Mouse (Mus musculus) cerebellum, adult (tissue): ENCODE measurements around the gene Kdelr1.

Source experiments
- ATAC-seq: cut with Nextera tagmentation; 2 replicates; pipeline ENCODE4 v1.9.2; 2017; ENCODE audit warnings: mild to moderate bottlenecking, moderate library complexity, mixed read lengths; ENCODE audit not compliant: insufficient number of reproducible peaks, low FRiP score, low TSS enrichment

Kdelr1 gene

DNA sequence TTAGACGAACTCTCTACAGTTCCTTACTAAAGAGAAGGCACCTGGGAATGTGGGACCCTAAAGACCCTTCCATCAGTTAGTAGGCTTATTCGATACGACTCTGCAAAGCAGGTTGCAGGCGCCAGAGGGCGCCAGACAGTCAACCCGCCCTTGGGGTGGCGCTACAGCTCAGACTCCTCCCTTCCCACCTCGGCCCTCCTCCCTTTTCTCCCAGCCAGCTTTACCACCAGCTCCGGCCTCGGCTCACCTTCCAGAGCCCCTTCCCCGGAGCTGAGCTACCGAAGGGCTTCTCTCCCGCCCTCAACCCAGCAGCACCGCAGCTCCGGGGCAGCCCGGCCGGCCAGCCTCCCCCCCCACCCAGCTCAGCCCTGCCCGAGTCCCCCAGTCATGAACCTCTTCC is at the start of gene Kdelr1:
Kdelr1 (plus strand) TSS at position 149 of the 400 bp plus-strand sequence.
- ATAC-seq, result peak; percentile 67; the same call in 1 of the 2 replicates

- ATAC-seq, result no peak
These were observed 48.0 kb upstream of the Kdelr1 start, which contains the start of gene Kcnj14 for GRCm38 (mm10) chr7:45824598-45824997. Gene Kcnj14 (minus strand): TSS chr7:45824782.

GRCm38 (mm10) chr7:45826631-45827030 is 45.9 kb upstream of the Kdelr1 start:
- ATAC-seq, result no peak

DNA sequence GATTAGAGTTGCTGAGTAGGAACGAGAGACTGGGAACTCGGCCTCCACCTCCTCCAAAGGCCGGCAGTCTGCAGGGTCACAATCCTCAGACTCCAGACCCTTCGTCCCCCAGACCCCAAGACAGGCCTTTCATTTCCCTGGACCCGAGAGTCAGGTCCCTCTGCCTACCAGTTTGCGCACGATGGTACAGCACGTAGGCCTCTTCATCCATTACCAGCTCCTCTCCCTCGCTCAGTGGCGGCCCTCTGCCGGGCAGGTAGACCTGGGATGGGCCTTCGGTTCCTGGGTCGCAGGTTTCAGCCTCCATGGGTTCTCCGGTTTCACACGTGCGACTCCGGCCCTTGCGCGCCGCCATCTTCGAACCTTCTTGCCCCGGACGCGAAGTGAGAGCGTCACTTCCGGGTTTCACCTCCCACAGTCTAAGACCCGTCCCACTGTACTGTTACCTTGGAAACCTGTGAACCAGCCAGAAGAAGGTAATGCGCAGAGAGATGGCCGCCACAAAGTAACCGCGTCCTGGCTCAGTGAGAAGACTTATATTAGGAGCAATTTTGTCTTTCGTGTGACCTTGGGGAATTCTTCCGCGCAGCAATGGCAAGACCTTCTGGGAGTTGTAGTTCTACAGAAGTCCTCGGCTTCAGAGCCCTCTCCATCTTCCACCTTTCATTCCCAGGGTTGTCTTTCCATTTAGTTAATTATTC is 42.0 kb upstream of the Kdelr1 start, which contains the start of gene Grwd1:
Grwd1 (minus strand) TSS at position 518 of the 701 bp plus-strand sequence.
- peak; percentile 72; the same call in 1 of the 2 replicates for ATAC-seq

GRCm38 (mm10) chr7:45831128-45831525 is 41.4 kb upstream of the Kdelr1 start:
- ATAC-seq, result no peak

DNA sequence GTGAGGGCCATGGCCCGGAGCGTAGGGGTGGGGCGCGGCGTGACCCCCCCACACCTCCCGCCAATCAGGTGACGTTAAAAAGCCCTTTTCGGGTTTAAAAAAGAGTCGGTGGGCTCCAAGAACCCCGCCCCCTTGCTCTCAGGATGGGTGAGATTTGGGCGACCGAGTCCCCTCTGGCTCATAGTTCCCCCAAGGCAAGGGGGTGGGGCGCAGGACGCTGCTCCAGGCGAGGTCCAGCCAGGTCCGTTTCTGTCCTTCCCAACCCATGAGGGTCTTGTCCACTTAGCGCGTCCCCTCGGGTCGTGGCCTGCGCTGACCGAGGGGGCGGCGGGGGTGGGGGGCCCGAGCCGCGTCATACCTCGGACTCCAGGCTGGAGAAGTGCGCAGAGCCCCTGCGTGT is 40.1 kb upstream of the Kdelr1 start:
- ATAC-seq, result no peak

DNA sequence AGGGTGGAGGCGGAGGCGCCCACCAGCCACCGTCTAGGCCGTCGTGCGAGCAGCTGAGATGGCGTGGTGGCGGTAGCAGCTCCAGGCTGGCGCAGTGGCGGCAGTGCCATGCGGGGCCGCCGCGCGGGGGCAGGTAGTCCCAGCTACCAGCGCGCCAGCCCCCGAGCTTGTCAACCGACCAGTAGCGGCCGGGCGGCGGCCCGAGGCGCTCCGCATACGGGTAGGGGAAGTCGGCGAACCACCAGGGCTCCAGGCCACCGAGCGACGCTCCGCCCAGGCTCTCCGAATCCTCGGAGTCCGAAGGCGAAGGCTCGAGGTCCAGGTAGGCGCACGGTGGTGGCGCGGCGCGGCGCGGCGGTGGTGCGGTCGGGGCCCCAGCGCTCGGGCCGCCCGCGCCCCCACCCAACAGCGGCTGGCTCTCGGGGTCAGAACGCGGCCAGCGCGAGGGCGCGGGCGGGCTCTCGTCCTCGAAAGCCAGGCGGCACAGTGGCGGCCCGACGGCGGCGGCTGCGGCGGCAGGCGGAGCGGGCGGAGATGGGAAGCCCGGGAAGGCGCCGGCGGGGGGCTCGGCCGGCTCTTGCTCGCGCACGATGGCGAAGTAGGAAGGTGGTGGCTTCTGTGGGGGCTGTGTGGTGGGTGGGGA is 39.3 kb upstream of the Kdelr1 start:
- no peak for ATAC-seq

DNA sequence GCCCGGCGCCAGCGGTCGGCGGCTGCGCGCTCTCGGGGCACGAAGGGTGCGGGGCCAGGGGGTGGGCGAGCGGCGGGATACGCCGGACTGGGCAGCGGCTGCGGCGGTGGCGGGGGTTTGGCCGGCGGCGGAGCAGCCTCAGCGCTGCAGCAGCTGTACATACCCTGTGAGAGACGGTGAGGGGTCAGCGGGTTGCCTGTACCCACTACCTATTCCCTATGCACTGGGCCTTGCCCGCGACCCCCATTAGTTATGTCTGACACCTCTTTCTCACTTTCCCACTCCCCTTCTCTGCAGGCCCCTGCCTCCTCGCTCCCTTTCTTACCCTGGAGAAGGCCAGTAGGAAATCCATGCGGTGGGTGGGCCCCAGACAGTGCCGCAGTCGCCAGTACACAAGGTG is 38.6 kb upstream of the Kdelr1 start:
- ATAC-seq, result no peak

DNA sequence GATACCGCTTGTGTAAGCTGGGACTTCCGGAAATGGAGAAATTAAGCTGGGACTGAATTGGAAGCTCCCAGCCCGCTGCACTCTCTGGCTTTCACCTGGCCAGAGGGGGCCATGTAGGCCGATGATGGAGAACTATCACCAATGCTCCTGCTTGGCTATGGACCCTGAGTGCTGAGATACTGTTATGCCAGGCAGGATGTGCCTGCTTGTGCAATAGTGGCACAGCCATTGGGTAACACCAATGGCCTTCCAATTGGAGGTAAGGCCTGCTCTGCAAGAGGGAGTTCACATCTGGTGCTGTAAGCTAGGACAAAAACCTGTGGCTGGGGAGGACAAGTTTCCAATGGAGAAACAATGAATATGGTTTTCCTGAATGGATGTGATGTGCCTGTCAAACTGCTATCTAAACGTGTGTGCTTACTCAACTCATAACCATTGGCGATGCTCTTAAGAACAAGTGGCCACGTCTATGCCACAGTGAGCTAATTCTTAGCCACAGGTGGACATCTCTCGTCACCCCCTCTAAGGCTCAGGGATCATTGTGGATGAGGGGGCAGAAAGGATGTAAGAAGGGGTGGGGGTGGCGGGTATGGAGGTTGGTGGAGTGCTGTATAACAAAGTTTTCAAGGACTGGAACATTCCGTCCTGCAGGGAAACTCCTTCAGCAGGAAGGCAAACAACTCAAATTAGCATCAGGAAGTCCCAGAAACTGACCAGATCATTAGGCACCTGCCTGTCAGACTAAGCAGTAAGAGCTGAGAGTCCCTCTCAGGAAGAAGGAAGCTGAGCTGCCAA is 29.4 kb upstream of the Kdelr1 start:
- ATAC-seq, result no peak

DNA sequence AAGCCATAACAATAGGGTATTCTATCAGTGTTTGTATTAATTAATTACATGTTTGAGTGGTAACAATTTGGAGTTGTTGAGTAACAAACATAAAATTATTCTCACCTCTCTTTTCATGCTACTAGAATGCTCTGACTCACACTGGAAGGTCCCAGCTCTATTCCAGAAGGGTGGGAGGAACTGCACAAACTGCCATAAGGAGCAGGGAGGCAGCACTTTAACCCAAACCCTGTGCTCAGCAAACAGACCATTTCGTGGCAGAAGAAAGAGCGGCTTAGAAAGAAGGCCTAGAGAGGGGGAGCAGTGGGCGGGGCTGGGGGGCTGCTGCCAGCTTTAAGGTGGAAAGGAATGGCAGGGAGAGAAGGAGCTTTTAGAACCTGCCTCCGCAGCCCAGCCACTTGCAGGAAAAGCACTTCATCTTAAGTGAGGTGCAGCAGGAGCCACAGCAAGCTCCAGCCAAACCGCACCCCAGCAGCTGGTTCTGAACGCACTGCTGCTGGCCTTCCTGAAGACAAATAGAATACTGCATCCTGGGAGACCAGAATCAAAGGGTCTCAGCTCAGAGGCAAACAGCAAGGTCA is 24.0 kb upstream of the Kdelr1 start:
- no peak for ATAC-seq

DNA sequence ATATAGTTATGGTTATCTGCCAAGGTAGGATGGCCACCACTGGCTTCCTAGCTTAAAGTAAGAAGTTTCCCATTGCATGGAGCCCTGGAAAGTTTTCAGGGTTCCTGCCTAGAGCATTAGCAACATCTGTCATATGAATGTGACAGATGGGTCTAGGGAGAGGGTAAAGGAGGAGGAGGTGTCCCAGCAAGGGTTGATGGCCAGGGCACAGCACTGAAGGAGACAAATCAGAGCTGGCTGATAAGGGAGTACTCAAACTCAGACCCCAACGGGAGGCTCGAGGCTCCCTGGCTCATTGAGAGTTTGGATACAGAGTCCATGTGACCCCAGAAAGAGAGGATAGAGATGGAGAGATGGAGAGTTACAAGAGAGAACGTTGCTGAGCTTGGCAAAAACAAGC is 21.9 kb upstream of the Kdelr1 start:
- no peak for ATAC-seq

DNA sequence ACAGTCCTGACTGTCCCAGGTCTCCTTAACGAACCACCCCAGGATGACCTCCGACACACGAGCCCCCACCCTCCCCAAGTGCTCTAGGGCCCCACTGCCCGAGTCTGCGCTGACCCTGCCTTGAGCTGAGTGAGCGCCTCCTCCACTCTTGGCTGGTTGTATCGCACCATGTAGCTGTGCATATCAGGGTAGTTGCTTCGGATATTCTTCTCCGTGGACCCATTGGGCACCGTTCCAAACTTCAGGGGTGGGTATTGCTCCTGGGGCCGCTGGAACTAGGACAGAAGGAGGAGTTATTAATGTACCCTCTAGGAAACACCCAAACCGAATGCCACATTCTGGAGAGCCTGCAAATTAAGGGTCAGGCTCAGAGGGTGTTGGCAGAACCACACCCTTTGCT is 19.5 kb upstream of the Kdelr1 start:
- ATAC-seq, result no peak

GRCm38 (mm10) chr7:45856950-45857901 is 15.3 kb upstream of the Kdelr1 start:
- peak; percentile 58; the same call in 1 of the 2 replicates for ATAC-seq

DNA sequence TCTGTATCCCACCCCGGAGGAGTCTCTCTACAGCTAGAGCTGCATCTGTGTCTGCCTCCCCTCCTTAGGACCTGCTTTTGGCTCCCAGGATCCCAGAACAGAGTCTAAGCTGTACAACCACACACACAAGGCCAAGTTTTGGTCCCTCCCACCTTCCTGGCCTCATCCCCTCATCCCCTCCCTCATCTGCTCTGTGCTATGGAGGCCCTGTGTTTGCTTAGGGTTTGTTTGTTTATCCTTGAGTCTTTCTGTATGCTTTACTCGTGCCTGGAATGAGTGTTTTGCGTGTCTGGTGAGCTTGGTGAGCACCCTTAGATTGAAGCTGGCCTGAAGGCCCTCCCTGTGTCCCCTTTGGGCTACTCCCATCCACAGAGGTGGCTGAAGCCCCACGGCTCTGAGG is 13.6 kb upstream of the Kdelr1 start:
- ATAC-seq, result no peak

GRCm38 (mm10) chr7:45862804-45863203 is 9.8 kb upstream of the Kdelr1 start:
- ATAC-seq, result no peak

DNA sequence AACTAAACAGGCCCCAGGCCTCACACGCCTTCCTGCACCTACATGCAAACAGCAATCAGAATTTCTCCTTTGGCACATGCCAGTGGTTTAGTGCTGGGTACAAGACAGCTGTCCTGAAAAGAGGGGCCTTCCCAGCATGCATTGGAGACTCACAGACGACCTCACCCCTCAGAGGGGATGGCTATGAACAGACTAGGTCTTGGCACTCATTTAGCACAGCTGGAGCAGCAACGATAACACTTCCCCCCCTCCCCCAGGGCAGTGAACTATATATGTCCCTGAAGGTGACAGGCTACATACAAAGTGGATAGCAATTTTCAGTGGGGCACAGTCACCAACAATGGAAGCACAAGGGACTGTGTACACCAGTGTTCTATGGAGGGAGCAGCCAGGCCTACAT is 8.1 kb upstream of the Kdelr1 start:
- no peak for ATAC-seq

DNA sequence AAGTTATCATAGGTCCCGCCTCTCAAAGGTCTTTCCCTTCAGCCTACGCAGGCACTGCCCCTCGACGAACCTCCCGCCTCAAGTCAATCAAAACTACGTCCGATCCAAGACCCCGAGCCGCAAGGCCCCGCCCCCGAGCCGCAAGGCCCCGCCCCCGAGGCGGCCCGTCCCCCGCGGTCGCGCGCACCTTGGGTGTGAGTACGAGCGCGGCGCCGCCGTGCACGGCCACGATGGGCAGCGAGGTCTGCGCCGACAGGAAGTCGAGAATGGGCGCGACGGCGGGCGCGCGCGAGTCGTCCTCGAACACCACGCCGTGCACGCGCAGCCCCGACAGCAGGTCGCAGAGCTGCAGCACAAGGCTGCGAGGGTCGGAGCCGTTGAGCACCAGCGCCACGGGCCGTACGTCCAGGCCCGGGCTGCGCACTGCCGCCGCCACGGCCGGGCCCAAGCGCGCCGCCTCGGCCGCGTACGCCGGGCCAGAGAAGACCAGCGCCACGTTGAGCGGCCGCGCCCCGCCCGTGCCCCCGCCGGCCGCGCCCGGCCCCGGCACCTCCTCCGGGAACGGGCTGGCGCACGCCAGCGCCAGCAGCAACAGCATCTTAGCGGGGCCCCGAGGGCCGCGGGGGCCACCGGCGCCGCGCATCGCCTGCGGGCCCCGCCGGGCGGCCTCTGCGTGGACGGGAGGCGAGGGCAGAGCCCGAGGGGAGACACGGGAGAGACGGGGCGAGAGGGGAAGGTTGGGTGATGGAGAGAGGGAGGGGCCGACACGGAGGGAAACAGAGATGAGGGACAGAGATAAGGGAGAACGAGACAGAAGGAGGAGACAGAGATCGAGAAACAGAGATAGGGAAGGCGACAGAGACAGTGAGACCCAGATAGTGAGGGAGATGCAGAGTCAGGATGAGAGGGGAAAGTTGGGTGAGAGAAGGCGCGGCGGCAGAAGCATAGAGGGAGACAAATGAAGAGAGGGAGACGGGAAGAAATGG is 6.4 kb upstream of the Kdelr1 start:
- ATAC-seq, result peak; percentile 49; the same call in 1 of the 2 replicates

DNA sequence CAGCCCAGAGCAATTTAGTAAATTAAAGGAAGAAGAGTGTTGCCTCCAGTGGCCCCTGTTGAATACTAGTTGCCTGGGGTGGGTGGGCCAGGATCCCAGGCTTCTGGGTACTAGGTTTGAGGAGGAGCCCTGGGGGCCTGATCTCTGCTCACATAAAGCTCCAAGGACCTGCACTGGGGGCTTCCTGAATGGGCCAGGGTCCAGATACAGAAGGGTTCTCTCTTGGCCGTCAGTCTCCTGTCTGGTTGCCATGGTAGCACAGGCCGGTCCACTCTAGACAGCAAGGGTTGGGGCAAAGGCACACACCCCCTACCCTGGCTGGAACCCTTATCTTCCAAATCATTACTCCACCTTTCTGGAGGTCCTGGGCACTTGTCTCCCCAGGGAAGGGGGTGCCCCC is 4.7 kb upstream of the Kdelr1 start:
- ATAC-seq, result no peak
